Mouse (Mus musculus): ENCODE measurements around the gene Pagr1a.

The Pagr1a gene

GRCm38 (mm10) chr7:126999568-126999967 is 17.6 kb downstream of the Pagr1a start:
- no peak for DNase-seq

- peak in 1 of 2 experiments; percentile 25 for DNase-seq
Observed at GRCm38 (mm10) chr7:126996449-126996848, 20.7 kb downstream of the Pagr1a start.

DNA sequence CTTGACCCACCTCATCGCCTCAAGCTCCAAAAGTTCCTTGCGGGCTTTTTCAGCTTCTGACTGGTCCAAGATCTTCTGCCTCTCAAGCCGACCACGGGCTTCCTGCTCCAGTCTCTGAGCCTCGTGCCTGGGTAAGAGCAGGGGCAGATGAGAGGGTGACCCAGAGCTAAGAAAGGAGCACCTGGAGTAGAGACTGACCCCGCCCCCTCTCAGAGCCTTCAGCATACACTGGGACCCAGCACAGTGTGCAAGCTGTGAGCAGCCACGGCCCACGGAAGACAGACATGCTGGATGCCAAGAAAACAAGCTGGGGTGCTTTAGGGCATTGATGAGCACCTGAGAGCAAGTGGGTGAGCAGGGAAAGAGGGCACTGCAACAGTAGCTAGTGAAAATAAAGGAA is 28.3 kb downstream of the Pagr1a start:
- DNase-seq, result no peak

DNA sequence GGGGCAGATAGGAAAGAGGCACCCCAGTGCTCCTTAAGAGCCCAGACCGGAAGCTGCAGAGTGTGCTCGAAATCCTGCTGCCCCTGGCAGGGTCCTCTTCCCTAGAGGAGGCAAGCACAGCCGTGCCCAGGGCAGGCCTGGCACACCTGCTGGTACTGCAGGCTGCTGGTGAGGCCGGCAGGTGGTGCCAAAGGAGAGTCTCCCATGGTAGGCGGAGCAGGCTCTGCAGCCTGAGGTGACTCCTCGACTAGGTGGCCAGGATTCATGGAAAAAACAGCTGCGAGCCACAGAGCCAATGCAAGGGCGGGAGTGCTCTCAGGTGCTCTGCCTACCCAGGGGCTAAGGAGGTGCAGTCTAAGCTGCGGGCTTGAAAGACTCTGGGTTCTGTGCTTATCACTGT is 30.8 kb downstream of the Pagr1a start:
- DNase-seq, result peak in 1 of 2 experiments; percentile 16

DNA sequence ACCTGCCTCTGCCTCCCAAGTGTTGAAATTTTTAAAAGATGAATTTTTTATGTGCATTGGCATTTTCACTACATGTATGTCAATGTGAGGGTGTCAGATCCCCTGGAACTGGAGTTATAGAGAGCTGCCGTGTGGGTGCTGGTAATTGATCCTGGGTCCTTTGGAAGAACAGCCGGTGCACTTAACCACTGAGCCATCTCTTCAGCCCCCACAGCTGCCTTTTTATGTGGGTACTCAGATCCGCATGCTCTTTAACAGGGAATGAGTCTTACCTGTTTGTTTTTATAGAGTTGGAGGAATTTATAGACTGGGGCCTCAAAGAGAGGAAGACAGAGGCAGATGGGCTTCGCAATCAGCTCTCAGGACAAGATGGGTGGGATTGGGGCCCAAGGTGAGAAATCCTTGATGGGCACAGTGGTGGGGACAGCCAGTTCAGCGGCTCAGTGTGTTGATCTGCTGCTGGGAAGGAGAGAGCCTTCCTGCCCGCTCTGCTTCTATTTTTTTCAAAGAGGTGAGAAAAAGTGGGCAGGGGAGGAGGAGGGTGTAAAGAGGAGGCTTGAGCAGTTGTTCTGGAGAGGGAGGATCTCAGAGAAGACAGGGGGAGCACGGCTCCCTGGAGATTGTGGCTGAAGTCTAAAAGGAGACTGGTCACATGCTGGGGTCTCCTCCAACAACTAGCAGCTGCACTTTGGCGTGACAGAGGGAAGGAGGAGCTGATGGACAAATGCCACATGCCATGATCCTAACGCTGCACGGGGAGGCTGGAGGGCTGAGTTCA is 32.3 kb downstream of the Pagr1a start:
- DNase-seq, result no peak

DNA sequence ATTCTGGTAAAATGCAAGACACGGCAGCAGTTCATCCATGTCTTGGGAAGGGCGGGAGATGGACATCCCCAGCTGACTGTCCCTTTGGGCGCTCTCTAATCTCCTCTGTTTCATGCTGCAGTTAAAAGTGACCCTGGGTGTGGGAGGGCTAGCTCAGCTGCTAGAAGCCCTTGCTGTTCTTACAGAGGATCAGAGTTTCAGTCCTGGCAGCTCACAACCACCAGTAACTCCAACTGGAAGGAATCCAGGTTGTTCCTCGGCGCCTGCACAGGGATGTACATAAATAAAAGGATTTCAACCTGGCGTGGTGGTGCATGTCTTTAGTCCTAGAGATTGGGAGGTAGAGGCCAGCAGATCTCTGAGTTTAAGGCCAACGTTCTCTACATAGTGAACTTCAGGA is 34.0 kb downstream of the Pagr1a start:
- DNase-seq, result no peak

DNA sequence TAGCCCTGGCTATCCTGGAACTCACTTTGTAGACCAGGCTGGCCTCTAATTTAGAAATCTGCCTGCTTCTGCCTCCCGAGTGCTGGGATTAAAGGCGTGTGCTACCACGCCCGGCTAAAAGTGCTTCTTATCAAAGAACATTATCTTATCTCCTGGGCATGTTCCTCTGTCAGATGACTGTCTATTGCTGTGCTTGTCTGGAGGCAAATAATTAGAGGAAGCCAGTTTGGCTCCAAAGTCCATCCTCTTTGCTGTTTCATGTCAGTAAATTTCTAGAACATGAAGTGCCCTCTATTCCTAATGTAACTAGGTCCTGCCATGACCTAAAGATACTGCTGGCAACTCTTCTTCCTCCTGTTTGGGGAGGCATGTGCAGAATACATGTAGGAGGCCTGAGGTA is 35.1 kb downstream of the Pagr1a start:
- no peak for DNase-seq

DNA sequence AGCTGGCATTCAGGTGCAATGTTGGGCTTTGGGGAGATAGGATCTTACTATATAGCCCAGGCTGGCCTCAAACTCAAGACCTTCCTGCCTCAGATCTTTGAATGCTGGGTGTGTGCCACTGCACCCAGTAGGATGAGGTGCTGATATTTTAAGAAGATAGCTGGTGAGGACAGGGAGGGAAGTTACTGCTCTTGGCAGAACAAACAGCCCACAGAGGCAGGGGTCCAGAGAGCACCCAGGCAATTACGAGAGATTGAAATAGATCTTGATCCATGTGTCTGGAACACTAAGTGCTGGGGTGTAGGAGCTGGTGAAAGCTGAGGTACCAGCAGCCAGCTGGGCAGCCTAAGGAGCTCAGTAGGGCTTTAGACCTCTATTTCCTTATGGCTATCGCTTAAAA is 35.6 kb downstream of the Pagr1a start:
- no peak for DNase-seq

- DNase-seq, result peak in 1 of 2 experiments; percentile 7
Observed at GRCm38 (mm10) chr7:126978841-126979240, 38.3 kb downstream of the Pagr1a start.

GRCm38 (mm10) chr7:126976878-126977459 is 40.2 kb downstream of the Pagr1a start:
- peak in 1 of 2 experiments; percentile 18 for DNase-seq

- peak; percentile 89 to 97 for DNase-seq
Observed at GRCm38 (mm10) chr7:126975950-126976866, 40.9 kb downstream of the Pagr1a start, which contains the start of gene Cdiptos. Cdiptos (minus strand) TSS chr7:126976098.

DNA sequence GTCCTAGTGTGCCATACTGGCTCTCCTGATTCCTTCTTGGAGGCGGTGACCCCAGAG is 41.4 kb downstream of the Pagr1a start, which contains the start of gene Cdipt:
Gene Cdipt (plus strand): TSS at position 22 of the 57 bp plus-strand sequence.
- no peak for DNase-seq

DNA sequence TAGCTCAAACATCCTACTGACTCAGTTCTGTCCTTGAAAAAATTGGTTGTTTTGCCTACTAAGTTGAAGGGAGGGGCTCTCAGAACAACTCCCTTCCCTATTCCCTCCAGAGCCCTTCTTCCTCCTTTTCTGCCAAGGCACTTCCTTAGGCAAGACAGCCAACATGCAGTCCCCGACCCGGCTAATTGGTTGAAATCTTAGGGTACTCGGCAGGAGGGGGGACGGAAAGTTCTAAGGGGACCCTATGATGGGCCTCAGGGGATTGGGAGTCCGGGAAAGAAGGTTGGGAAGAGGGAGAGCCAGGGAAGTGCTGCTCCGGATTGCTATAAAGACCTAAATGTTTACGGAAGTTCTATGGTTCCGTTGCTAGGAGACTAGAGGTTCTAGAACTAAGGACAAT is 41.7 kb downstream of the Pagr1a start:
- peak in 1 of 2 experiments; percentile 20 for DNase-seq

GRCm38 (mm10) chr7:126967361-126967760 is 49.8 kb downstream of the Pagr1a start:
- no peak for DNase-seq

DNA sequence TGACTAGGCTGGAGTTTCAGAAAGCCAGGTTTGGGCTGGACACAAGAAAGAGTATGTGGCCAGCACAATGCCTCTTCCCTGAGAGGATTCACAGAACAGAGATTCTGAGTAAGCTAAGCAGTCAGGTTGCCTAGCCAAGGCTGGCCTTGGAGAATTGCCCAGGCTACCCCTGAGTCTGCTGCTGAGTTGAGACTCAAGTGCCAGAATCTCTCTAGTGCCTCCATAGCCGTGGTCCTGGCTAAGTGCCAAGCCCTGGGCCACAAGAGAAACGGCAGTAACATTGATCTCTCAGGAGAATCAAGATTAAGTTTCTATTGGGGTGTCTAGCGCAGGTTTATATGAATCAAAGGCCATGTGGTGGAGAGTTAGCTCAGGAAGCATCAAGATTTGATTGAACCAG is 51.6 kb downstream of the Pagr1a start:
- DNase-seq, result no peak

Measured in spleen, adult 18-20 months (tissue).